Mouse (Mus musculus): Measurements from ENCODE around the gene Lcn10. TPM values are rescaled to one million over a fixed set of nuclear protein-coding genes. Genes with fewer than 3 reads are reported as not detected.
"Not testable (repeated sequence)": the region's sequence is repeated elsewhere in the genome, so short reads cannot be mapped to it uniquely, and the experiment has no call there.

Gene Lcn10
- polyA plus RNA-seq, 1 experiment from 2014 or later = not detected

GRCm38 (mm10) chr2:25666516-25666915, 16.0 kb upstream of the Lcn10 start:
- 77% methylated on average over 1 of the region's 1 CpGs for WGBS
- Histone ChIP-seq H3K27ac (no peak overlapping the region), H3K4me1 (replicated peaks) (no peaks in the 10 kb centered on the region), H3K9me3 (no peaks in the 10 kb centered on the region), H3K4me3 (no peak overlapping the region), H3K27me3 (ENCODE audit: insufficient read depth, poor library complexity, severe bottlenecking) (no peaks in the 10 kb centered on the region), H3K36me3 (no peaks in the 10 kb centered on the region)
- DNase-seq (ENCODE audit: low spot score) = no peak

- Histone ChIP-seq H3K36me3 (no peaks in the 10 kb centered on the region), H3K9me3 (no peaks in the 10 kb centered on the region)
- WGBS = 89% methylated on average over 3 of the region's 3 CpGs
These were observed 6.0 kb upstream of the Lcn10 start, which contains the start of gene Lcn6 for GRCm38 (mm10) chr2:25676486-25676885. Gene Lcn6 (plus strand): TSS chr2:25676786.

GRCm38 (mm10) chr2:25679559-25679958, 3.0 kb upstream of the Lcn10 start:
- no peaks in the 10 kb centered on the region for H3K4me1 ChIP-seq (replicated peaks)
- DNase-seq (ENCODE audit: low spot score) = no peak
- no peaks in the 10 kb centered on the region for H3K9me3 ChIP-seq
- no peak overlapping the region for H3K4me3 ChIP-seq
- H3K36me3 ChIP-seq = no peaks in the 10 kb centered on the region
- no peaks in the 10 kb centered on the region for H3K27me3 ChIP-seq (ENCODE audit: insufficient read depth, poor library complexity, severe bottlenecking)
- WGBS = 88% methylated on average over 6 of the region's 6 CpGs
- no peak overlapping the region for H3K27ac ChIP-seq

More at GRCm38 (mm10) chr2:25676486-25676885, 6.0 kb upstream of the Lcn10 start, which contains the start of gene Lcn6:
- H3K27me3 ChIP-seq (ENCODE audit: insufficient read depth, poor library complexity, severe bottlenecking) = no peaks in the 10 kb centered on the region
- no peaks in the 10 kb centered on the region for H3K4me1 ChIP-seq (replicated peaks)
- H3K4me3 ChIP-seq = no peak within 1 kb of the TSS
- DNase-seq (ENCODE audit: low spot score) = no peak
- no peak within 1 kb of the TSS for H3K27ac ChIP-seq

- 73% methylated on average over 4 of the region's 4 CpGs for WGBS
- H3K27me3 ChIP-seq (ENCODE audit: insufficient read depth, poor library complexity, severe bottlenecking) = no peaks in the 10 kb centered on the region
- H3K9me3 ChIP-seq = no peaks in the 10 kb centered on the region
- no peak overlapping the region for H3K27ac ChIP-seq
- no peak for DNase-seq (ENCODE audit: low spot score)
- no peaks in the 10 kb centered on the region for H3K4me1 ChIP-seq (replicated peaks)
- H3K4me3 ChIP-seq = no peak overlapping the region
- H3K36me3 ChIP-seq = no peaks in the 10 kb centered on the region
These were observed 4.4 kb downstream of the Lcn10 start for GRCm38 (mm10) chr2:25686941-25687340.

GRCm38 (mm10) chr2:25694605-25695004, 12.1 kb downstream of the Lcn10 start:
- Histone ChIP-seq H3K27ac (no peak overlapping the region), H3K4me3 (no peak overlapping the region), H3K4me1 (replicated peaks) (no peaks in the 10 kb centered on the region), H3K36me3 (no peaks in the 10 kb centered on the region), H3K9me3 (no peaks in the 10 kb centered on the region), H3K27me3 (ENCODE audit: insufficient read depth, poor library complexity, severe bottlenecking) (no peaks in the 10 kb centered on the region)
- peak; percentile 61 for DNase-seq (ENCODE audit: low spot score)

GRCm38 (mm10) chr2:25696951-25697350, 14.4 kb downstream of the Lcn10 start:
- Histone ChIP-seq H3K36me3 (no peaks in the 10 kb centered on the region), H3K27ac (no peak overlapping the region), H3K4me1 (replicated peaks) (no peaks in the 10 kb centered on the region), H3K4me3 (no peak overlapping the region), H3K27me3 (ENCODE audit: insufficient read depth, poor library complexity, severe bottlenecking) (no peaks in the 10 kb centered on the region), H3K9me3 (no peaks in the 10 kb centered on the region)
- DNase-seq (ENCODE audit: low spot score) = no peak
- WGBS = 67% methylated on average over 4 of the region's 4 CpGs

- 80% methylated on average over 2 of the region's 2 CpGs for WGBS
These were observed 16.2 kb downstream of the Lcn10 start for GRCm38 (mm10) chr2:25698696-25699095.

GRCm38 (mm10) chr2:25699743-25700142, 17.2 kb downstream of the Lcn10 start, which contains the start of gene Obp2a:
Gene Obp2a (plus strand): TSS chr2:25700043.
- 85% methylated on average over 3 of the region's 3 CpGs for WGBS
- H3K27ac ChIP-seq; H3K4me1 ChIP-seq (replicated peaks); H3K36me3 ChIP-seq; H3K4me3 ChIP-seq; DNase-seq (ENCODE audit: low spot score); H3K27me3 ChIP-seq (ENCODE audit: insufficient read depth, poor library complexity, severe bottlenecking); H3K9me3 ChIP-seq: not testable (repeated sequence)

More at GRCm38 (mm10) chr2:25698696-25699095, 16.2 kb downstream of the Lcn10 start:
- Histone ChIP-seq H3K27me3 (ENCODE audit: insufficient read depth, poor library complexity, severe bottlenecking) (no peaks in the 10 kb centered on the region), H3K27ac (no peak overlapping the region), H3K9me3 (no peaks in the 10 kb centered on the region), H3K36me3 (no peaks in the 10 kb centered on the region), H3K4me3 (no peak overlapping the region), H3K4me1 (replicated peaks) (no peaks in the 10 kb centered on the region)
- DNase-seq (ENCODE audit: low spot score) = no peak

- Histone ChIP-seq H3K27me3 (ENCODE audit: insufficient read depth, poor library complexity, severe bottlenecking) (no peaks in the 10 kb centered on the region), H3K36me3 (no peaks in the 10 kb centered on the region), H3K9me3 (no peaks in the 10 kb centered on the region), H3K4me3 (no peak overlapping the region), H3K4me1 (replicated peaks) (no peaks in the 10 kb centered on the region), H3K27ac (no peak overlapping the region)
- WGBS = 90% methylated on average over 5 of the region's 5 CpGs
- DNase-seq (ENCODE audit: low spot score) = no peak
These were observed 18.5 kb downstream of the Lcn10 start for GRCm38 (mm10) chr2:25701001-25701400.

- Histone ChIP-seq H3K4me1 (replicated peaks) (peaks cover 19% of the 10 kb centered on the region), H3K4me3 (no peak overlapping the region), H3K27ac (no peak overlapping the region), H3K36me3 (no peaks in the 10 kb centered on the region), H3K9me3 (no peaks in the 10 kb centered on the region), H3K27me3 (ENCODE audit: insufficient read depth, poor library complexity, severe bottlenecking) (no peaks in the 10 kb centered on the region)
- 86% methylated on average over 4 of the region's 4 CpGs for WGBS
- DNase-seq (ENCODE audit: low spot score) = no peak
These were observed 21.2 kb downstream of the Lcn10 start for GRCm38 (mm10) chr2:25703706-25704105.

GRCm38 (mm10) chr2:25706643-25707481, 24.3 kb downstream of the Lcn10 start, which contains the start of gene Bmyc:
Gene Bmyc (plus strand): TSS chr2:25706739.
- Histone ChIP-seq H3K27ac (peak within 1 kb of the TSS; percentile 90), H3K27me3 (ENCODE audit: insufficient read depth, poor library complexity, severe bottlenecking) (no peaks in the 10 kb centered on the region), H3K4me3 (peak within 1 kb of the TSS; percentile 78), H3K9me3 (no peaks in the 10 kb centered on the region), H3K4me1 (replicated peaks) (peaks cover 27% of the 10 kb centered on the region), H3K36me3 (no peaks in the 10 kb centered on the region)
- DNase-seq (ENCODE audit: low spot score) = peak; percentile 87
- under 1% methylated on average over 78 of the region's 78 CpGs for WGBS

GRCm38 (mm10) chr2:25708121-25708520, 25.6 kb downstream of the Lcn10 start:
- H3K4me3 ChIP-seq = peak overlapping the region; percentile 78; the same call in 1 of the 2 replicates
- no peaks in the 10 kb centered on the region for H3K9me3 ChIP-seq

GRCm38 (mm10) chr2:25709056-25709455, 26.5 kb downstream of the Lcn10 start:
- H3K4me1 ChIP-seq (replicated peaks) = peaks cover 28% of the 10 kb centered on the region
- not testable (repeated sequence) for H3K4me3 ChIP-seq; H3K27me3 ChIP-seq (ENCODE audit: insufficient read depth, poor library complexity, severe bottlenecking); H3K27ac ChIP-seq; H3K36me3 ChIP-seq; H3K9me3 ChIP-seq; DNase-seq (ENCODE audit: low spot score)
- WGBS = 91% methylated on average over 1 of the region's 1 CpGs

More at GRCm38 (mm10) chr2:25708121-25708520, 25.6 kb downstream of the Lcn10 start:
- no peaks in the 10 kb centered on the region for H3K27me3 ChIP-seq (ENCODE audit: insufficient read depth, poor library complexity, severe bottlenecking)
- no peak overlapping the region for H3K27ac ChIP-seq
- H3K4me1 ChIP-seq (replicated peaks) = peaks cover 28% of the 10 kb centered on the region
- H3K36me3 ChIP-seq = no peaks in the 10 kb centered on the region
- WGBS = 82% methylated on average over 2 of the region's 2 CpGs
- peak; percentile 25 for DNase-seq (ENCODE audit: low spot score)

Data from hindbrain, embryonic 10.5 days (tissue).